Mouse (Mus musculus): ENCODE measurements around the gene Tmem252.

Gene Tmem252

DNA sequence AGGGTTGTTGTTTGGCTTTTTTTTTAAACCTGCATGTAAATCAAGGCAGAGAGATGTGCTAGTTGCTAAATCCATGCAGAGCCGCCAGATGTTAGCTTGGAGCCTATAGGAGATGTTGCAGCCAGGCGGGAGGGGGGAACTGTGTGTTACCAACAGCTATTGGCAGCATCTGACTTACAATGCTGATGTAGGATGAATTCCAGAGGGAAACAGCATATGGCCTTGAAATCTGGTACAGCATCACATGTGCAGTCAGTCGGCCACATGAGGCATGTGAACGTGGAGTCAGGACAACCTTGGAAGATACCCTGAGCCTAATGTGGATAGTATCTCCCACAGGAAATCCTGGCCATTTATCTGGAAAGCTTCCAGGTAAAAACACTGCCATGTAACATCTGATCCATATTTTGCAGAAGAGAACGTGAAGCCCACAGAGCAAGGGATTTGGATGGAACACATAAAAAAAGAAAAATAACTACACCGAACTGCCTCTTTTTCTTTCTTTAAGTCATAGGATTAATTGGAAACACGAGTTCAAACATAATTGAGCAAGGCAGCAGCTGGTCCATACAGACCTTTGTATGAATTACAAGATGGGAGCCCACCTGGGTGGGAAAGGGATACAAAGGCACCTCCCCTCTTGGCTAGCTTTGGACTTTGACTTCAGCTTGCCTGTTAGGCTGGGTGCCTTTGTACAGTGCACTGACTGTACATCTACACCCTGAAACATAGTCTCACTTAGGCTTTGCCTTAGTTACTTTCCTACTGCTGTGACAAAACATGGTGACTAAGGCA, 42.7 kb downstream of the Tmem252 start:
- in situ Hi-C loops (cut with MboI; ENCODE audit: unreplicated experiment in 2 of 2), result loop anchor here in 1 of 2 experiments (25.0 kb wide), 1 partner anchor 921 kb away; no protein-coding TSS in a partner anchor

DNA sequence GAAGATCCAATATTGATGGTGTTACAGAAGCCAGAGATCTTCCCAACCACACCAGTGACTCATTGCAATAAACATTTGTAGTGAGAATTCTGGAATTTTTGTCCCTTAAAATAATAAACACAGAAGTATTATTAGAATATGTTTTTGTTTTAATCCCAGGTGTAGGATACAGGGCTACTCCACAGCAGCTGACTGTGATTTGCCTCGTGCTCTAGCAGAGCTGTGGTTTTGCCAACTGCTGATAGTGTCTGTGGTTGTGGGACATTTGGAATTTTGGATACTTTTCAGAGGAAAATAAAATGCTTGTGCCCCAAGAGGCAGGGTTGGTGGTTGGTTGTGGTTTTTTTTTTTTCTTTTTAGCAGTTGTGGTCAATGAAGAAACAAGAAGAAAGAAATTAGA, 44.2 kb downstream of the Tmem252 start:
- in situ Hi-C loops (cut with MboI; ENCODE audit: unreplicated experiment in 2 of 2), result loop anchor here in 1 of 2 experiments (25.0 kb wide), 1 partner anchor 919 kb away; no protein-coding TSS in a partner anchor

DNA sequence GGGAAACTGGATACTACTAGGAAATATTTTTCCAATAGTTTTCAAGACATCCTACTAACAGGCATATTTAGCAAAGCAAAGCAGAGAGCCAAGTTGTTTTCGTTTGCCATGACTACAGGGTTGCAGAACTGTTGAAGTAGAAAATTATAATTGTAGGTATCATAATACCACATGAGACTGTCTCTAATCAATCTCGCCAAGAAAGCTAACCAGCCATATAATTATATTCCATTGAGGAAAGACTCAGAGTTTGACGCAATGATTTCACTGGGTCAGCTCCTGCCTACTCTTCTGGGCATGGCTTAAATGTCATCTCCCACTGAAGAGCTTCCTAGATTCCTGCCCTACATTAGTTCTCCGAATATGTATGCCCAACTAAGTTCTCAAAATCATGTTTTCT, 45.7 kb downstream of the Tmem252 start:
- in situ Hi-C loops (cut with MboI; ENCODE audit: unreplicated experiment in 2 of 2), result loop anchor here in 1 of 2 experiments (25.0 kb wide), 1 partner anchor 918 kb away; no protein-coding TSS in a partner anchor

DNA sequence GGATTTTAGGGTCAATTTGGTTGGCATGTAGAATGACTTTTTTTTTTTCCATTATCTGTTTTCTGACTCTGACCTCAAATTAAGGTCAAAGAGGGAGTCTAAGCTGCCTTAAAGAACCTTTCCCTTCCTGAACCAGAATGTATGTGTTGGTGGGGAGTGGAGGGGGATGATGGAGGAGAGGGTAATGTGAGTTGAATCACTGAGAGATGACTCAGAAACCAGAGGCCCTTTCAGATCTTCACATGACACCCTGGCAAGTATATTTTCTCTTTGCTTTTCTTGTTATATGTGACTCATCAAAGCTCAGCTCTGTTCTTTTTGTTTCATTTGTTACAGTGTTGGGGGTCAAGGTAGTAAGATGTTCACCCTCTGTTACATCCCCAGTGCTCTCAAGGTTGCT, 46.6 kb downstream of the Tmem252 start:
- in situ Hi-C loops (cut with MboI; ENCODE audit: unreplicated experiment in 2 of 2), result loop anchor here in 1 of 2 experiments (25.0 kb wide), 1 partner anchor 917 kb away; no protein-coding TSS in a partner anchor

DNA sequence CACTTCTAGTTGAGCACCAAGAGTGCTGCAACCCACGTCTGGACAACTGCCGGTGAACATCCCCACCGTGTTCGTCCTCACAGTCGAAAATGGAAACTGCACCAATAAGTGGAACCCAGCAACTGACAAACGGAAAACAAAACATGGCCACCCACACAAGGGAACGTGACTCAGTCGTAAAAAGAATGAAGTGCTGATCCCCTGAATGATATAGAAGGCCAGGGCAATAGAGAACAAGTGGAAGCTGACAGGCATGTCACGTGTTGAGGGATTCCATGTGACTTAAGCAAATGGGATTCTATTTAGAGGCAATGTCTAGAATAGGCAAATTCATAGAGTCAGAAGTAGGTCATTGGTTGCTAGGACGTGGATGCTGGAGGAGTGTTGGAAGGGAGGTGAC, 50.6 kb downstream of the Tmem252 start:
- in situ Hi-C loops (cut with MboI; ENCODE audit: unreplicated experiment in 2 of 2), result loop anchor here in 1 of 2 experiments (25.0 kb wide), 1 partner anchor 913 kb away; no protein-coding TSS in a partner anchor

DNA sequence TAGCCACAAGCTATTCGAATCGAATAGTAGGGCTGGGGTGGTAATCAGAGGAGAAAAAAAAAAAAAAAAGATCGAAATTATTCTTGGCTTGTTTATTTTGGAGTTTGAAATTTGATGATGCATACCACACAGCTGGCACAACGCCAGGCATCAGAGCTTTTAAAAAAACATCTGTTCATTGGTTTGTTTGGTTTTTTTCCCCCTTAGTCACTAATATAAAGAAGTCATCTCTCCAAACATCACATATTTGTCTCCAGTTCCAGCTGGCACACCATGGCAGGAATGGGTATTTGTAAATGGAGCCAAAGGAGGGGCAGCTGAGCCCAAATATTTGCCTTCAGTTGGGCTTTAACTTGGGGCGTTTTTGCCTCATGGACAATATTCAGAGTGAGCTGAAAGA, 56.9 kb downstream of the Tmem252 start:
- in situ Hi-C loops (cut with MboI; ENCODE audit: unreplicated experiment in 2 of 2), result no loop called here
